Mouse (Mus musculus): Measurements from ENCODE around the gene Ipo7. TPM values are rescaled to one million over a fixed set of nuclear protein-coding genes. Genes with fewer than 3 reads are reported as not detected.
A peak's percentile ranks its signal among the peaks of the same experiment; 100 is the strongest.

Gene Ipo7
- polyA plus RNA-seq, 1 experiment from 2014 or later = 18.8 TPM

GRCm38 (mm10) chr7:110060106-110060668 lies 42.1 kb downstream of the Ipo7 start:
- H3K9me3 ChIP-seq (replicated peaks; ENCODE audit: control insufficient read depth, low read length) = no peaks in the 10 kb centered on the region
- peaks cover 2% of the 10 kb centered on the region for H3K36me3 ChIP-seq (ENCODE audit: control insufficient read depth, insufficient read depth)
- ATAC-seq (ENCODE audit: low read depth) = no peak
- peaks cover 24% of the 10 kb centered on the region for H3K4me1 ChIP-seq (ENCODE audit: control insufficient read depth, low read depth, low read length)
- peak overlapping the region; percentile 98 for H3K9ac ChIP-seq (ENCODE audit: low read depth, low read length)
- WGBS (ENCODE audit: insufficient replicate concordance) = 9% methylated on average over 5 of the region's 5 CpGs
- peak overlapping the region; percentile 98 for H3K27ac ChIP-seq (ENCODE audit: low read length)
- no peaks in the 10 kb centered on the region for H3K27me3 ChIP-seq (ENCODE audit: control insufficient read depth, insufficient read depth, low read depth, low read length)
- peak overlapping the region; percentile 79 for H3K4me2 ChIP-seq (ENCODE audit: low read depth, low read length)
- H3K4me3 ChIP-seq (ENCODE audit: low read depth, low read length) = peak overlapping the region; percentile 91

- WGBS (ENCODE audit: insufficient replicate concordance) = under 1% methylated on average over 26 of the region's 26 CpGs
- ATAC-seq (ENCODE audit: low read depth) = peak; percentile 1
- H3K9ac ChIP-seq (ENCODE audit: low read depth, low read length) = peak overlapping the region; percentile 98
Measured at GRCm38 (mm10) chr7:110060669-110061198, 42.7 kb downstream of the Ipo7 start.

GRCm38 (mm10) chr7:110061199-110061751 lies 43.2 kb downstream of the Ipo7 start, which contains the start of gene Zfp143:
Gene Zfp143 (plus strand): TSS chr7:110061217.
- H3K27me3 ChIP-seq (ENCODE audit: control insufficient read depth, insufficient read depth, low read depth, low read length) = no peaks in the 10 kb centered on the region
- no peaks in the 10 kb centered on the region; the same call in none of the 2 replicates for H3K36me3 ChIP-seq (ENCODE audit: control insufficient read depth, insufficient read depth)
- H3K4me2 ChIP-seq (ENCODE audit: low read depth, low read length) = peak within 1 kb of the TSS; percentile 79
- under 1% methylated on average over 34 of the region's 34 CpGs for WGBS (ENCODE audit: insufficient replicate concordance)
- peak within 1 kb of the TSS; percentile 100 for H3K27ac ChIP-seq (ENCODE audit: low read length)
- H3K9me3 ChIP-seq (replicated peaks; ENCODE audit: control insufficient read depth, low read length) = no peaks in the 10 kb centered on the region
- H3K9ac ChIP-seq (ENCODE audit: low read depth, low read length) = peak within 1 kb of the TSS; percentile 98
- peak within 1 kb of the TSS; percentile 91 for H3K4me3 ChIP-seq (ENCODE audit: low read depth, low read length)
- H3K4me1 ChIP-seq (ENCODE audit: control insufficient read depth, low read depth, low read length) = peaks cover 24% of the 10 kb centered on the region
- ATAC-seq (ENCODE audit: low read depth) = peak; percentile 94

More at GRCm38 (mm10) chr7:110060669-110061198, 42.7 kb downstream of the Ipo7 start:
- Histone ChIP-seq H3K4me2 (ENCODE audit: low read depth, low read length) (peak overlapping the region; percentile 79), H3K36me3 (ENCODE audit: control insufficient read depth, insufficient read depth) (peaks cover 2% of the 10 kb centered on the region), H3K4me3 (ENCODE audit: low read depth, low read length) (peak overlapping the region; percentile 91), H3K27me3 (ENCODE audit: control insufficient read depth, insufficient read depth, low read depth, low read length) (no peaks in the 10 kb centered on the region), H3K9me3 (replicated peaks; ENCODE audit: control insufficient read depth, low read length) (no peaks in the 10 kb centered on the region), H3K27ac (ENCODE audit: low read length) (peak overlapping the region; percentile 98), H3K4me1 (ENCODE audit: control insufficient read depth, low read depth, low read length) (peaks cover 24% of the 10 kb centered on the region)

- Histone ChIP-seq H3K4me2 (ENCODE audit: low read depth, low read length) (peak overlapping the region; percentile 63), H3K27me3 (ENCODE audit: control insufficient read depth, insufficient read depth, low read depth, low read length) (no peaks in the 10 kb centered on the region), H3K36me3 (ENCODE audit: control insufficient read depth, insufficient read depth) (no peaks in the 10 kb centered on the region; the same call in 1 of the 2 replicates), H3K4me1 (ENCODE audit: control insufficient read depth, low read depth, low read length) (peaks cover 24% of the 10 kb centered on the region), H3K4me3 (ENCODE audit: low read depth, low read length) (peak overlapping the region; percentile 85), H3K27ac (ENCODE audit: low read length) (peak overlapping the region; percentile 100), H3K9ac (ENCODE audit: low read depth, low read length) (peak overlapping the region; percentile 92), H3K9me3 (replicated peaks; ENCODE audit: control insufficient read depth, low read length) (no peaks in the 10 kb centered on the region)
- under 1% methylated on average over 47 of the region's 48 CpGs for WGBS (ENCODE audit: insufficient replicate concordance)
- peak; percentile 78 for ATAC-seq (ENCODE audit: low read depth)
Measured at GRCm38 (mm10) chr7:110061752-110062273, 43.7 kb downstream of the Ipo7 start.

DNA sequence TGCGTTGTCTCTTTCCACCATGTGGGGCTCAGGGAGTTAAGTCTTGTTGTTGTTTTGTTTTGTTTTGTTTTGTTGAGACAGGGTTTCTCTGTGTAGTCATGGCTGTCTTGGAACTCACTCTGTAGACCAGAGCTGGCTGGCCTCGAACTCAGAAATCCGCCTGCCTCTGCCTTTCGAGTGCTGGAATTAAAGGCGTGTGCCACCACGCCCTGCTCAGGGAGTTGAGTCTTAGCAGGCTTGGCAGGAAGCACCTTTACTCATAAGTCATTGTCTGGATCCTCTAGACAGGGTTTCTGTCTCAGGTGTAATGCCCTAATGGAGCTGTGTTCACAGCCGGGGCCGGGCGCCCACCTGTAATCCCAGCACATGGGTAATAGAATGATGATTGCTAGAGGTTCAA lies 45.7 kb downstream of the Ipo7 start:
- no peak overlapping the region for H3K4me3 ChIP-seq (ENCODE audit: low read depth, low read length)
- H3K27me3 ChIP-seq (ENCODE audit: control insufficient read depth, insufficient read depth, low read depth, low read length) = no peaks in the 10 kb centered on the region
- no peak overlapping the region for H3K9ac ChIP-seq (ENCODE audit: low read depth, low read length)
- ATAC-seq (ENCODE audit: low read depth) = no peak
- WGBS (ENCODE audit: insufficient replicate concordance) = 87% methylated on average over 9 of the region's 9 CpGs
- no peaks in the 10 kb centered on the region for H3K36me3 ChIP-seq (ENCODE audit: control insufficient read depth, insufficient read depth)
- peak overlapping the region; percentile 63; the same call in 1 of the 2 replicates for H3K4me2 ChIP-seq (ENCODE audit: low read depth, low read length)
- H3K4me1 ChIP-seq (ENCODE audit: control insufficient read depth, low read depth, low read length) = peaks cover 24% of the 10 kb centered on the region
- H3K27ac ChIP-seq (ENCODE audit: low read length) = no peak overlapping the region
- no peaks in the 10 kb centered on the region for H3K9me3 ChIP-seq (replicated peaks; ENCODE audit: control insufficient read depth, low read length)

DNA sequence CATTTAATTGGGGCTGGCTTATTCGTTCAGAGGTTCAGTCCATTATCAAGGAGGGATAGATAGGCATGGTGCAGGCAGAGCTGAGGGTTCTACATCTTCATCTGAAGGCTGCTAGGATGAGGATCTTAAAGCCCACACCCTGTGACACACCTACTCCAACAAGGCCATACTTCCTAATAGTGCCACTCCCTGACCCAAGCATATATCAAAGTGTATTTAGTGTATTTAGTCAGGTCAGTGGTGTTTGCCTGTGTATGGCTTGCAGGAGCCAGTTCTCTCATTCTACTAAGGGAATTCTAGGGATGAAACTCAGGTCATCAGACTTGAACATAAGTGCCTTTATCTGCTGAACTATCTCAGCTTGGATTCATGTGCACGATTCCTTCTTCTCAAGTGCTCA lies 51.0 kb downstream of the Ipo7 start:
- Histone ChIP-seq H3K9ac (ENCODE audit: low read depth, low read length) (no peak overlapping the region), H3K4me1 (ENCODE audit: control insufficient read depth, low read depth, low read length) (peaks cover 3% of the 10 kb centered on the region), H3K27ac (ENCODE audit: low read length) (no peak overlapping the region), H3K36me3 (ENCODE audit: control insufficient read depth, insufficient read depth) (peaks cover 24% of the 10 kb centered on the region), H3K27me3 (ENCODE audit: control insufficient read depth, insufficient read depth, low read depth, low read length) (no peaks in the 10 kb centered on the region), H3K9me3 (replicated peaks; ENCODE audit: control insufficient read depth, low read length) (no peaks in the 10 kb centered on the region), H3K4me3 (ENCODE audit: low read depth, low read length) (no peak overlapping the region), H3K4me2 (ENCODE audit: low read depth, low read length) (no peak overlapping the region)
- 74% methylated on average over 2 of the region's 2 CpGs for WGBS (ENCODE audit: insufficient replicate concordance)
- ATAC-seq (ENCODE audit: low read depth) = no peak

DNA sequence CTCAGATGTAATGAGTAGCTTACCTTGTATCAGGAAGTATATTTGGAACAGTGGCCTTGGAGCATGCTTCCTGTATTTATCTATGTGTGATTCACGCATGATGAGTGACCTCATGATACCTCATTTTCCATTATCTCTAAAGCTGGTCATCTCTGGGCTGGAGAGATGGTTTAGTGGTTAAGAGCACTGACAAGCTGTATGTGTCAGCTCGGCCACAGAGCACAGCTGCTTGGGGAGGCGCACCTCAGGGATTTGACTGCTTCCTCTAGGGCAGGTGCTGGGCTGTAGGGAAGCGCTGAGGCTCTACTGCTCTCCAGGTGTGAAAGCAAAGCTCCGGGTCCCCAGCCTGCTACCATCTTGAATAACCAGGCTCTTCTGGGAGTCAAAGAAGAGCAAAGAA lies 60.1 kb downstream of the Ipo7 start:
- Histone ChIP-seq H3K9ac (ENCODE audit: low read depth, low read length) (no peak overlapping the region), H3K4me1 (ENCODE audit: control insufficient read depth, low read depth, low read length) (no peaks in the 10 kb centered on the region), H3K4me3 (ENCODE audit: low read depth, low read length) (no peak overlapping the region), H3K27ac (ENCODE audit: low read length) (no peak overlapping the region), H3K36me3 (ENCODE audit: control insufficient read depth, insufficient read depth) (peaks cover 80% of the 10 kb centered on the region), H3K9me3 (replicated peaks; ENCODE audit: control insufficient read depth, low read length) (no peaks in the 10 kb centered on the region), H3K27me3 (ENCODE audit: control insufficient read depth, insufficient read depth, low read depth, low read length) (no peaks in the 10 kb centered on the region), H3K4me2 (ENCODE audit: low read depth, low read length) (no peak overlapping the region)
- WGBS (ENCODE audit: insufficient replicate concordance) = 73% methylated on average over 5 of the region's 5 CpGs
- ATAC-seq (ENCODE audit: low read depth) = no peak

GRCm38 (mm10) chr7:110083386-110084165 lies 65.5 kb downstream of the Ipo7 start:
- no peak for ATAC-seq (ENCODE audit: low read depth)
- H3K4me1 ChIP-seq (ENCODE audit: control insufficient read depth, low read depth, low read length) = no peaks in the 10 kb centered on the region; the same call in 1 of the 2 replicates
- H3K4me2 ChIP-seq (ENCODE audit: low read depth, low read length) = no peak overlapping the region
- peaks cover 68% of the 10 kb centered on the region for H3K36me3 ChIP-seq (ENCODE audit: control insufficient read depth, insufficient read depth)
- no peak overlapping the region for H3K4me3 ChIP-seq (ENCODE audit: low read depth, low read length)
- WGBS (ENCODE audit: insufficient replicate concordance) = 62% methylated on average over 13 of the region's 13 CpGs
- no peak overlapping the region for H3K27ac ChIP-seq (ENCODE audit: low read length)
- no peaks in the 10 kb centered on the region for H3K9me3 ChIP-seq (replicated peaks; ENCODE audit: control insufficient read depth, low read length)
- H3K27me3 ChIP-seq (ENCODE audit: control insufficient read depth, insufficient read depth, low read depth, low read length) = no peaks in the 10 kb centered on the region
- H3K9ac ChIP-seq (ENCODE audit: low read depth, low read length) = no peak overlapping the region

All from liver, embryonic 16.5 days (tissue).